Mouse (Mus musculus) kidney, embryonic 15.5 days (tissue): ENCODE data around the gene Trim72. TPM values are rescaled to one million over a fixed set of nuclear protein-coding genes. Genes with fewer than 3 reads are reported as not detected.

Source experiments
- polyA plus RNA-seq: library from polyadenylated mRNA; unstranded; fragments of >200 nt; fragmentation: Nextera tagmentation; extraction: Ambion mirVana; gene quantifications from 2 replicates; pipeline ENCODE4 v1.2.1, GENCODE M21; 2015

The Trim72 gene
- polyA plus RNA-seq, 1 experiment from 2014 or later = 0.31 TPM

Other genes with a start within 250 kb of the Trim72 start
- gene Orai3, start 234.1 kb upstream of the Trim72 start, polyA plus RNA-seq = 25.1 and 26.7 TPM in 2 replicates
- gene Setd1a, start 227.3 kb upstream of the Trim72 start, polyA plus RNA-seq = 23.2 and 25.9 TPM in 2 replicates
- not detected in 2 replicates for gene Gm49388, start 218.3 kb upstream of the Trim72 start, polyA plus RNA-seq
- 23.0 and 27.6 TPM in 2 replicates for gene Hsd3b7, start 203.3 kb upstream of the Trim72 start, polyA plus RNA-seq
- 46.4 and 53.2 TPM in 2 replicates for gene Stx4a, start 179.7 kb upstream of the Trim72 start, polyA plus RNA-seq
- gene Stx1b, start 179.4 kb upstream of the Trim72 start, polyA plus RNA-seq = 3.8 and 5.2 TPM in 2 replicates
- 11.8 and 13.7 TPM in 2 replicates for gene Zfp646, start 127.7 kb upstream of the Trim72 start, polyA plus RNA-seq
- gene Zfp668, start 127.1 kb upstream of the Trim72 start, polyA plus RNA-seq = 22.7 TPM in 2 replicates
- 2.2 and 2.7 TPM in 2 replicates for gene Prss53, start 113.0 kb upstream of the Trim72 start, polyA plus RNA-seq
- not detected in 2 replicates for gene Gm21974, start 108.5 kb upstream of the Trim72 start, polyA plus RNA-seq
- gene Vkorc1, start 108.3 kb upstream of the Trim72 start, polyA plus RNA-seq = 152 and 162 TPM in 2 replicates
- 120 and 140 TPM in 2 replicates for gene Bckdk, start 99.9 kb upstream of the Trim72 start, polyA plus RNA-seq
- gene Kat8, start 91.4 kb upstream of the Trim72 start, polyA plus RNA-seq = 41.8 and 43.5 TPM in 2 replicates
- 56.9 and 59.5 TPM in 2 replicates for gene Prss8, start 73.8 kb upstream of the Trim72 start, polyA plus RNA-seq
- 11.5 and 12.4 TPM in 2 replicates for gene Prss36, start 57.2 kb upstream of the Trim72 start, polyA plus RNA-seq
- 421 and 440 TPM in 2 replicates for gene Fus, start 36.5 kb upstream of the Trim72 start, polyA plus RNA-seq
- 43.9 and 45.1 TPM in 2 replicates for gene Pycard, start 10.1 kb upstream of the Trim72 start, polyA plus RNA-seq
- gene Itgam, start 58.7 kb downstream of the Trim72 start, polyA plus RNA-seq = 1.2 and 1.4 TPM in 2 replicates
- gene Gm49368, start 58.7 kb downstream of the Trim72 start, polyA plus RNA-seq = not detected in 2 replicates
- gene Itgax, start 125.6 kb downstream of the Trim72 start, polyA plus RNA-seq = 0.05 and 0.17 TPM in 2 replicates
- not detected in 2 replicates for gene Itgad, start 150.4 kb downstream of the Trim72 start, polyA plus RNA-seq
- gene Cox6a2, start 202.4 kb downstream of the Trim72 start, polyA plus RNA-seq = 5.1 and 11.1 TPM in 2 replicates
- gene Armc5, start 233.4 kb downstream of the Trim72 start, polyA plus RNA-seq = 19.1 and 21.1 TPM in 2 replicates
- gene 9130023H24Rik, start 234.1 kb downstream of the Trim72 start, polyA plus RNA-seq = 8.3 and 8.7 TPM in 2 replicates
- gene Tgfb1i1, start 242.9 kb downstream of the Trim72 start, polyA plus RNA-seq = 77.2 and 107 TPM in 2 replicates